Mouse (Mus musculus) myocyte (in vitro differentiated cells): Measurements from ENCODE around the gene Cpne4.

Experiments used
- CEBPB ChIP-seq: IDR thresholded peaks from 2 replicates; pipeline ENCODE4 v1.6.1; 2011; ENCODE audit warnings: mild to moderate bottlenecking, moderate library complexity; ENCODE audit not compliant: poor library complexity, insufficient read depth, severe bottlenecking
- MAX ChIP-seq: IDR thresholded peaks from one replicate; pipeline ENCODE4 v1.6.1; 2011; ENCODE audit warnings: low read depth, mild to moderate bottlenecking, control low read depth
- MYOD1 ChIP-seq, 3 experiments: IDR thresholded peaks; one replicate each; pipeline ENCODE4 v1.6.1; 2011; ENCODE audit warnings: control low read depth in 2 of 3, low read depth in 2 of 3, mild to moderate bottlenecking in 2 of 3, moderate library complexity in 1 of 3; ENCODE audit not compliant: insufficient read length in 2 of 3, control insufficient read depth in 1 of 3
- MYOG ChIP-seq, 3 experiments: IDR thresholded peaks; one replicate each; pipeline ENCODE4 v1.6.1; 2011; ENCODE audit warnings: control low read depth in 2 of 3, low read depth in 2 of 3, mild to moderate bottlenecking in 2 of 3; ENCODE audit not compliant: insufficient read length in 2 of 3, control insufficient read depth in 1 of 3, insufficient read depth in 1 of 3
- POLR2A ChIP-seq: IDR thresholded peaks from one replicate; pipeline ENCODE4 v1.6.1; 2011; ENCODE audit warnings: low read depth, mild to moderate bottlenecking, control low read depth, moderate library complexity; ENCODE audit not compliant: insufficient read length
- REST ChIP-seq: IDR thresholded peaks from one replicate; pipeline ENCODE4 v1.6.1; 2011; ENCODE audit warnings: mild to moderate bottlenecking, control low read depth, moderate library complexity; ENCODE audit not compliant: insufficient read depth, insufficient read length
- SRF ChIP-seq: IDR thresholded peaks from one replicate; pipeline ENCODE4 v1.6.1; 2011; ENCODE audit warnings: low read depth; ENCODE audit not compliant: control insufficient read depth, insufficient read length
- TCF12 ChIP-seq: IDR thresholded peaks from one replicate; pipeline ENCODE4 v1.6.1; 2011; ENCODE audit warnings: mild to moderate bottlenecking, control low read depth; ENCODE audit not compliant: poor library complexity, insufficient read depth, severe bottlenecking
- USF1 ChIP-seq: IDR thresholded peaks from one replicate; pipeline ENCODE4 v1.6.1; 2011; ENCODE audit warnings: low read depth, mild to moderate bottlenecking, control low read depth, moderate library complexity

DNA sequence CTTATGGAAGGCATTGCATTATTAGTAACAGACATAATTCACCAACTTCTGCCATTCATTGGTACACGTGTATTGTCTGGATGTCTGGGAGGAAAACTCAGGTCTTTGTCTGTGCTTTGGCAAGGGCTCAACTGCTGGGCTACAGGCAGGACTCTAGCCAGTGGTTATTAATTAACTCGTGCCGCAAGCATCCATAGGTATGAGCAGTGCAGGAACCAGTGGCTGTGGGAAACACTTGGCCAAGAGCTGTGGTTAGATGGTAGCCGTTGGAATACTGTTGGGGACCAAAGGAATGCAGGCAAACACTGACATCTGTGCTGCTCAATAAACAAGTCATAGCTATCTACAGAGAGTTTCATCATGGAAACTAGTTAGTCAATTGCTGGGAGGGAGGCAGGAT, 76.5 kb downstream of the Cpne4 start:
- TF ChIP-seq POLR2A (no peak), MAX (no peak), MYOD1 (IDR thresholded peaks at IDR 0.05; ENCODE audit: control insufficient read depth in 1 of 3, insufficient read length in 2 of 3, low read depth in 2 of 3) (no peak), CEBPB (no peak), SRF (no peak), REST (no peak), TCF12 (no peak), MYOG (IDR thresholded peaks at IDR 0.05; ENCODE audit: control insufficient read depth in 1 of 3, insufficient read depth in 1 of 3, insufficient read length in 2 of 3, low read depth in 2 of 3) (no peak), USF1 (no peak)
